Mouse (Mus musculus) thymus, adult 2 months (tissue): ENCODE measurements around the gene Pigo.

ENCODE experiments used
- CTCF ChIP-seq: fragments of 200-500 bp; IDR thresholded peaks from 2 replicates; pipeline ENCODE4 v1.5.1; 2012; ENCODE audit warnings: mild to moderate bottlenecking, control low read depth, low read length, moderate library complexity, borderline replicate concordance; ENCODE audit not compliant: control insufficient read depth, poor library complexity, insufficient read depth; ENCODE audit errors: extremely low read depth
- POLR2A ChIP-seq: fragments of 200-500 bp; IDR thresholded peaks from 2 replicates; pipeline ENCODE4 v1.6.1; 2012; ENCODE audit warnings: mild to moderate bottlenecking, low read length, control low read depth, moderate library complexity; ENCODE audit not compliant: control insufficient read depth, poor library complexity, insufficient read depth; ENCODE audit errors: extremely low read depth

DNA sequence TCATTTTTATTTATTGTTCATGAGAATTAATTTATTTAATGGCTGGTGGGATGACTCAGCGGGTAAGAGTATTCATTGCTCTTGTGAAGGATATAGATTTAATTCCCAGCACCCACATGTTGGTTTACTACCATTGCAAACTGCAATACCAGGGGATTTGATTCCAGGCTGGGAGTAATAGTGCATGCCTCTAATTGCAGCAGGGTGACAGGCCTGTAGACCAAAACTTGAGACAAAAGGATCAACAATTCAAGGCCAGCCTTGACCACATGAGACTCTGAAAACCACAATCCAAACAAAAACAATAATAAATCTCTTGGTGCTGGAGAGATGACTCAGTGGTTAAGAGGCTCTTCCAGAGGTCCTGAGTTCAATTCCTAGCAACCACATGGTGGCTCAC lies 13.5 kb downstream of the Pigo start:
- no peak for TF ChIP-seq POLR2A
- TF ChIP-seq CTCF = no peak
